Mouse (Mus musculus): ENCODE measurements around the gene Enc1. TPM values are rescaled to one million over a fixed set of nuclear protein-coding genes. Genes with fewer than 3 reads are reported as not detected.

Gene Enc1
- total and polyA plus RNA-seq, 3 experiments = 3.7 to 7.0 (median 6.4) TPM

GRCm38 (mm10) chr13:97295101-97295852 is 54.4 kb downstream of the Enc1 start:
- DNase-seq (ENCODE audit: extremely low read depth) = no peak
- no peak overlapping the region for H3K27ac ChIP-seq (ENCODE audit: insufficient read depth, low read depth)
- H3K27me3 ChIP-seq (replicated peaks) = no peaks in the 10 kb centered on the region
- TF ChIP-seq BHLHE40 (IDR thresholded peaks at IDR 0.05; ENCODE audit: low read depth, low read length) = 0 out of 2 replicates have a peak, but pooled peaks have one; percentile 4
- TF ChIP-seq UBTF (IDR thresholded peaks at IDR 0.05; ENCODE audit: low read depth, low read length) = no peak
- TF ChIP-seq MEF2A (IDR thresholded peaks at IDR 0.05; ENCODE audit: borderline replicate concordance, low read depth, low read length) = no peak
- no peak for TF ChIP-seq RAD21 (IDR thresholded peaks at IDR 0.05; ENCODE audit: low read depth, low read length)
- no peak overlapping the region for H3K9ac ChIP-seq (ENCODE audit: insufficient read depth, low read depth)
- dilution Hi-C loops (cut with MboI; ENCODE audit: extremely low pct_ligation_motif_present, extremely low pct_unique_long_range_greater_than_20kb, low sequenced_read_pairs) = no loop called here
- H3K4me1 ChIP-seq (ENCODE audit: control insufficient read depth in 1 of 2, insufficient read depth in 2 of 2) = peaks cover 0 to 14% of the 10 kb centered on the region in 2 experiments; a peak in 2 of 4 replicates
- H3K36me3 ChIP-seq (replicated peaks in 1 of 2; ENCODE audit: control insufficient read depth in 1 of 2, insufficient read depth in 1 of 2, low read length in 1 of 2) = no peaks in the 10 kb centered on the region
- no peak overlapping the region for H3K4me3 ChIP-seq (replicated peaks in 1 of 3; ENCODE audit: low read depth in 2 of 3, low read length in 2 of 3, poor library complexity in 1 of 3)
- in situ Hi-C loops (cut with MboI; ENCODE audit: low pct_ligation_motif_present, low pct_unique_long_range_greater_than_20kb, low sequenced_read_pairs) = no loop called here
- no peaks in the 10 kb centered on the region for H3K79me2 ChIP-seq (replicated peaks; ENCODE audit: control insufficient read depth, extremely low read depth, insufficient read depth, poor library complexity, severe bottlenecking)
- peaks cover 6% of the 10 kb centered on the region for H3K9me3 ChIP-seq (replicated peaks; ENCODE audit: low read length)
- peak overlapping the region; percentile 18 for H3K4me2 ChIP-seq (ENCODE audit: insufficient read depth, low read depth, poor library complexity, severe bottlenecking)

- Histone ChIP-seq H3K4me2 (ENCODE audit: insufficient read depth, low read depth, poor library complexity, severe bottlenecking) (no peak overlapping the region), H3K27ac (ENCODE audit: insufficient read depth, low read depth) (no peak overlapping the region), H3K9me3 (replicated peaks; ENCODE audit: low read length) (peaks cover 6% of the 10 kb centered on the region), H3K4me1 (ENCODE audit: control insufficient read depth in 1 of 2, insufficient read depth in 2 of 2) (peaks cover 0 to 14% of the 10 kb centered on the region in 2 experiments; a peak in 2 of 4 replicates), H3K27me3 (replicated peaks) (no peaks in the 10 kb centered on the region), H3K36me3 (replicated peaks in 1 of 2; ENCODE audit: control insufficient read depth in 1 of 2, insufficient read depth in 1 of 2, low read length in 1 of 2) (no peaks in the 10 kb centered on the region), H3K79me2 (replicated peaks; ENCODE audit: control insufficient read depth, extremely low read depth, insufficient read depth, poor library complexity, severe bottlenecking) (no peaks in the 10 kb centered on the region), H3K4me3 (replicated peaks in 1 of 3; ENCODE audit: low read depth in 2 of 3, low read length in 2 of 3, poor library complexity in 1 of 3) (no peak overlapping the region), H3K9ac (ENCODE audit: insufficient read depth, low read depth) (no peak overlapping the region)
- TF ChIP-seq IRF4 (IDR thresholded peaks at IDR 0.05; ENCODE audit: low read depth, low read length) (0 out of 2 replicates have a peak, but pooled peaks have one; percentile 29), USF1 (IDR thresholded peaks at IDR 0.05; ENCODE audit: low read depth, low read length) (no peak), TCF12 (IDR thresholded peaks at IDR 0.05; ENCODE audit: low read depth, low read length) (0 out of 2 replicates have a peak, but pooled peaks have one; percentile 26), BHLHE40 (IDR thresholded peaks at IDR 0.05; ENCODE audit: low read depth, low read length) (peak; percentile 76)
- in situ Hi-C loops (cut with MboI; ENCODE audit: low pct_ligation_motif_present, low pct_unique_long_range_greater_than_20kb, low sequenced_read_pairs) = no loop called here
- dilution Hi-C loops (cut with MboI; ENCODE audit: extremely low pct_ligation_motif_present, extremely low pct_unique_long_range_greater_than_20kb, low sequenced_read_pairs) = no loop called here
- peak; percentile 40 for DNase-seq (ENCODE audit: extremely low read depth)
Observed at GRCm38 (mm10) chr13:97295853-97296219, 54.9 kb downstream of the Enc1 start.

- in situ Hi-C loops (cut with MboI; ENCODE audit: low pct_ligation_motif_present, low pct_unique_long_range_greater_than_20kb, low sequenced_read_pairs) (no loop called here), dilution Hi-C loops (cut with MboI; ENCODE audit: extremely low pct_ligation_motif_present, extremely low pct_unique_long_range_greater_than_20kb, low sequenced_read_pairs) (no loop called here)
- H3K4me2 ChIP-seq (ENCODE audit: insufficient read depth, low read depth, poor library complexity, severe bottlenecking) = no peak overlapping the region
- H3K4me1 ChIP-seq (ENCODE audit: control insufficient read depth in 1 of 2, insufficient read depth in 2 of 2) = peaks cover 0 to 11% of the 10 kb centered on the region in 2 experiments; a peak in 2 of 4 replicates
- no peaks in the 10 kb centered on the region for H3K27me3 ChIP-seq (replicated peaks)
- no peaks in the 10 kb centered on the region for H3K79me2 ChIP-seq (replicated peaks; ENCODE audit: control insufficient read depth, extremely low read depth, insufficient read depth, poor library complexity, severe bottlenecking)
- H3K4me3 ChIP-seq (replicated peaks in 1 of 3; ENCODE audit: low read depth in 2 of 3, low read length in 2 of 3, poor library complexity in 1 of 3) = no peak overlapping the region
- no peak overlapping the region for H3K9ac ChIP-seq (ENCODE audit: insufficient read depth, low read depth)
- peaks cover 6% of the 10 kb centered on the region for H3K9me3 ChIP-seq (replicated peaks; ENCODE audit: low read length)
- no peaks in the 10 kb centered on the region for H3K36me3 ChIP-seq (replicated peaks in 1 of 2; ENCODE audit: control insufficient read depth in 1 of 2, insufficient read depth in 1 of 2, low read length in 1 of 2)
- no peak overlapping the region for H3K27ac ChIP-seq (ENCODE audit: insufficient read depth, low read depth)
- DNase-seq (ENCODE audit: extremely low read depth) = no peak
- TF ChIP-seq BHLHE40 (IDR thresholded peaks at IDR 0.05; ENCODE audit: low read depth, low read length) (no peak), MAZ (IDR thresholded peaks at IDR 0.05; ENCODE audit: low read depth, low read length) (no peak), MAX (IDR thresholded peaks at IDR 0.05; ENCODE audit: low read length) (no peak), ETS1 (conservative IDR thresholded peaks at IDR 0.05; ENCODE audit: low read depth, low read length) (no peak), SMC3 (IDR thresholded peaks at IDR 0.05; ENCODE audit: low read depth, low read length) (no peak), ZKSCAN1 (IDR thresholded peaks at IDR 0.05; ENCODE audit: borderline replicate concordance, low read depth, low read length) (no peak)
Observed at GRCm38 (mm10) chr13:97296281-97296680, 55.4 kb downstream of the Enc1 start.

Measured in CH12.LX (cell line).